Mouse (Mus musculus) megakaryocyte, adult 5-6 weeks (primary cell): ENCODE data around the gene Tbc1d2b. TPM values are rescaled to one million over a fixed set of nuclear protein-coding genes. Genes with fewer than 3 reads are reported as not detected.

Experiments used
- ATAC-seq: 2 replicates; pipeline ENCODE4 v1.8.0; 2016; ENCODE audit warnings: mild to moderate bottlenecking, inconsistent platforms; ENCODE audit not compliant: poor library complexity, severe bottlenecking
- total RNA-seq, 2 experiments: library from RNA; stranded (forward) in 1 of 2; stranded (reverse) in 1 of 2; fragments of 153-499, 151-499 nt in 1 of 2; fragments of 221-1000, 200-1000 nt in 1 of 2; gene quantifications; 2 replicates each; pipeline versions ENCODE4 v1.2.3 to v1.2.4; 2015 to 2017

The Tbc1d2b gene
- total RNA-seq, 2 experiments from 2014 or later = 38.7 to 42.1 TPM

DNA sequence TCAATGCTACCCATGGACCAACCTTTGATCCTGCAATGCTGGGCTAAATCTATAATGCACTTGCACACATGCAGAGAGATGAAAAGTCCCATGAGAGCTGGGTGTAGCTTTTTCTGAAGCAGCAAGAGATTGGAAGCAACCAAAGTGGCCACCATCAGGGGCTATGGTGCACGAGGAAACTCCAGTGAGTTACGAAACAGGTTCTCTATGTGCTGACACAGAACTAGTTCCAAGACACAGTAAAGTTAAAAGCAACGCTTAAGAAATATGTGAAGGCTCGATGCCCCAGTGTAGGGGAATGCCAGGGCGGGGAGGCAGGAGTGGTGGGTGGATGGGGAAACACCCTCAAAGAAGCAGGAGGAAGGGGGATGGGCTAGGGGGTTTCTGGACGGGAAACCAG lies 61.9 kb downstream of the Tbc1d2b start:
- no peak for ATAC-seq

GRCm38 (mm10) chr9:90207808-90208207 lies 62.8 kb downstream of the Tbc1d2b start:
- no peak for ATAC-seq

- peak; percentile 73 for ATAC-seq
Measured at GRCm38 (mm10) chr9:90206500-90206899, 64.1 kb downstream of the Tbc1d2b start.

GRCm38 (mm10) chr9:90204396-90204915 lies 66.1 kb downstream of the Tbc1d2b start:
- no peak for ATAC-seq

GRCm38 (mm10) chr9:90203233-90203632 lies 67.4 kb downstream of the Tbc1d2b start:
- ATAC-seq = no peak

GRCm38 (mm10) chr9:90201541-90201940 lies 69.1 kb downstream of the Tbc1d2b start:
- ATAC-seq = no peak

DNA sequence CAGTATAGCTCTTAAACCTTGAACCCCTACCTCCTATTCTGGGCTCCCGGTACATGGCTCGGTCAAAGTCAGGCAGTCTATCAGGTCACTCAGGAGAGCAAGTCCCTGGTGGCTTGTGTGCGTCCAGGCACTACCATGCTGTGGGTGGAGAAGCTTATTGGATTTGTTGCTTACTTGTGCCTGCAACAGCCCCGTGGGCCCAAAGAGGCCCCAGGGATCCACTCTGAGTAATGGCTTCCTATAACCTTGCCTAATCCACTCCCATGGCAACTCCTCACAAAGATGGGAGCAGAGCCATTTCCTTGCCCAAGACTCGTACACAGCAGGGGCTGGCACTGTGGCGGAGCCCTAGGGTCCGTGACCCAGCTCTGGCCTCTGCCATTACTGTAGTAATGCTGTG lies 69.5 kb downstream of the Tbc1d2b start:
- ATAC-seq = no peak

- no peak for ATAC-seq
Measured at GRCm38 (mm10) chr9:90200501-90200900, 70.1 kb downstream of the Tbc1d2b start.

DNA sequence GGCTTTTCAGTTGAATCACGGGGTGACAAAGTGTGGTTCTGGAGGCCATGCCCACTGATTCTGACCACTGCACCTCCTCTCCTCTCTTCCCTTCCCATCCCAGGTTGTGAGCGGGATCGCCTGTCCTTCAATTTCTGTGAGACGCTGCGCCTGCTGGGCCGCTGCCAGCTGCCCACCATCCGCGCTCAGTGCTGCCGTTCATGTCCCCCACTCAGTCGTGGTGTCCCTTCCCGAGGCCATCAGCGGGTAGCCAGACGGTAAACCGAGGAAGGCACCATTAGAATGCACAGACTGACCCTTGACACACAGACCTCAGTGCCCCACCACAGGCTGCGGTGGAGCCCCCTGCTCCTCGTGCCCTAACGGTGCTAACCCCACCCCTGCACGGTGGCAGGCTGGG lies 71.0 kb downstream of the Tbc1d2b start:
- ATAC-seq = no peak

- no peak for ATAC-seq
Measured at GRCm38 (mm10) chr9:90198531-90199449, 71.8 kb downstream of the Tbc1d2b start.

- peak; percentile 8; the same call in 1 of the 2 replicates for ATAC-seq
Measured at GRCm38 (mm10) chr9:90197866-90198383, 72.7 kb downstream of the Tbc1d2b start.

- no peak for ATAC-seq
Measured at GRCm38 (mm10) chr9:90197116-90197665, 73.4 kb downstream of the Tbc1d2b start.

- no peak for ATAC-seq
Measured at GRCm38 (mm10) chr9:90196262-90196661, 74.3 kb downstream of the Tbc1d2b start.

DNA sequence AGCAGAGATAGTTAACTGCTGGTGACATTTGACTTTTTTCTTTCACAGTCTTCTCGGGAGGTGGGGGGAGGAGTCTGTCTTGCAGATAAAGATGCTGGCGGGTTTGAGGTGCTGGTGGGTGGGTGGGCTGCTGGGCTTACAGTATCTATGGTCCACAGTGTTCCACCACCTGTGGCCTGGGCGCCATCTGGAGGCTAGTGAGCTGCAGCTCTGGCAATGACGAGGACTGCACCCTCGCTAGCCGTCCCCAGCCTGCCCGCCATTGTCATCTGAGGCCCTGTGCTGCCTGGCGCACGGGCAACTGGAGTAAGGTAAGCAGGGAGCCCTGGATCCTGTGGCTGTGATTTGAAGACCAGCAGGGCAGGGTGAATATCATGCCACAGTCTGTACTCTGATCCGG lies 75.6 kb downstream of the Tbc1d2b start:
- no peak for ATAC-seq

- ATAC-seq = no peak
Measured at GRCm38 (mm10) chr9:90189391-90189790, 81.2 kb downstream of the Tbc1d2b start.

DNA sequence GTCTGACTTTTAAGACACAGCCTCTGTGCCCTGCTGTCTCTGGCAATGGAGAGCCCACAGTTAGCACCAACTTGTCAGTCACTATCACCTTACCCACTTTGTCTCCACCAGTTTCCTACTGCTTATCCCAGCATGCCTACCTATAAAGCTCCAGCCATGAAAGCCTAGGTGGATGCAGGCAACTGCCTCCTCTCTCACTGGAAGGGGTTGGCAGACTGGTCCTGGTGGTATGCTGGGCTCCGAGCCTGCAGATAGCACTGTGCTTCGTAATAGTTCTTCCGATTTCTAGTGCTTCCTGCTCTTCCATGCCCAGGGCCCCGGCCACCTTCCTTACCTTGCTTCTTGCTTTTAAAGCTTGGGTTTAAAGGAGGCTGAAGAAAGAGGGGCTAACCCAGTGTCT lies 81.7 kb downstream of the Tbc1d2b start:
- ATAC-seq = no peak

GRCm38 (mm10) chr9:90185356-90185910 lies 85.2 kb downstream of the Tbc1d2b start:
- ATAC-seq = peak; percentile 58

- no peak for ATAC-seq
Measured at GRCm38 (mm10) chr9:90184116-90184515, 86.5 kb downstream of the Tbc1d2b start.

DNA sequence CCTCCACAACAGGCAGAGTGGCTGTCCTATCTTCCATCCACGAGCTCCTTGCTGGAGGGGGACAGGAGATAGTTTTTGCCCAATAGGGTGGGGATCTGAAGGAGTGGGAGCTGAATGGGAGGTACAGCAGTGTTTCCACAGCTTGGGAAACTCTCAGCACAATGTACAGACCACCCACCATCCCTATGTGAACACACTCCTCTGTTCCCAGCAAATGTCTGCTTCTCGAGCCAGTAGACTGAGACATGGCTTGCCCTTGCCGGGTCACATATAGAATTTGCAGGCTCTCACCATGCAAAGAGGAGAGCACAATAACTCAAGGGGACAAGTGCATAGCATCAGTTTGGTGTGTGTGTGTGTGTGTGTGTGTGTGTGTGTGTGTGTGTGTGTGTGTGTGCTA lies 87.1 kb downstream of the Tbc1d2b start:
- ATAC-seq = no peak

- no peak for ATAC-seq
Measured at GRCm38 (mm10) chr9:90182636-90183421, 87.8 kb downstream of the Tbc1d2b start.
